Mouse (Mus musculus) cerebellum, adult 18-20 months (tissue): ENCODE results near the gene Tnfrsf19.

Source experiments
- DNase-seq, 2 experiments: peaks; one replicate each; pipeline ENCODE4 v3.0.0; 2021

Tnfrsf19 gene

GRCm38 (mm10) chr14:61019880-61020279 lies 26.4 kb downstream of the Tnfrsf19 start:
- no peak for DNase-seq

GRCm38 (mm10) chr14:61014544-61014943 lies 31.7 kb downstream of the Tnfrsf19 start:
- DNase-seq = no peak

- DNase-seq = peak; percentile 12 to 16
Measured at GRCm38 (mm10) chr14:61012397-61012931, 33.8 kb downstream of the Tnfrsf19 start.

- DNase-seq = no peak
Measured at GRCm38 (mm10) chr14:61011621-61012174, 34.6 kb downstream of the Tnfrsf19 start.

- DNase-seq = no peak
Measured at GRCm38 (mm10) chr14:61005127-61005837, 41.0 kb downstream of the Tnfrsf19 start.

- DNase-seq = no peak
Measured at GRCm38 (mm10) chr14:61003676-61004075, 42.6 kb downstream of the Tnfrsf19 start.

GRCm38 (mm10) chr14:61000072-61000471 lies 46.2 kb downstream of the Tnfrsf19 start:
- no peak for DNase-seq

- DNase-seq = no peak
Measured at GRCm38 (mm10) chr14:60996556-60996955, 49.7 kb downstream of the Tnfrsf19 start.

- DNase-seq = no peak
Measured at GRCm38 (mm10) chr14:60993506-60993905, 52.8 kb downstream of the Tnfrsf19 start.

- no peak for DNase-seq
Measured at GRCm38 (mm10) chr14:60993092-60993491, 53.2 kb downstream of the Tnfrsf19 start.

- DNase-seq = no peak
Measured at GRCm38 (mm10) chr14:60992144-60992543, 54.1 kb downstream of the Tnfrsf19 start.

GRCm38 (mm10) chr14:60988228-60988627 lies 58.1 kb downstream of the Tnfrsf19 start:
- DNase-seq = no peak

- DNase-seq = no peak
Measured at GRCm38 (mm10) chr14:60986926-60987325, 59.4 kb downstream of the Tnfrsf19 start.

- DNase-seq = no peak
Measured at GRCm38 (mm10) chr14:60985077-60985476, 61.2 kb downstream of the Tnfrsf19 start.

- no peak for DNase-seq
Measured at GRCm38 (mm10) chr14:60984266-60984665, 62.0 kb downstream of the Tnfrsf19 start.

GRCm38 (mm10) chr14:60982126-60982525 lies 64.2 kb downstream of the Tnfrsf19 start:
- no peak for DNase-seq

- DNase-seq = no peak
Measured at GRCm38 (mm10) chr14:60980244-60980887, 65.9 kb downstream of the Tnfrsf19 start.

- no peak for DNase-seq
Measured at GRCm38 (mm10) chr14:60978129-60978528, 68.2 kb downstream of the Tnfrsf19 start.

- no peak for DNase-seq
Measured at GRCm38 (mm10) chr14:60976231-60976630, 70.1 kb downstream of the Tnfrsf19 start.

GRCm38 (mm10) chr14:60975736-60976135 lies 70.6 kb downstream of the Tnfrsf19 start:
- DNase-seq = no peak

- DNase-seq = no peak
Measured at GRCm38 (mm10) chr14:60970961-60971360, 75.3 kb downstream of the Tnfrsf19 start.

GRCm38 (mm10) chr14:60966061-60966460 lies 80.2 kb downstream of the Tnfrsf19 start:
- no peak for DNase-seq

GRCm38 (mm10) chr14:60964016-60964810 lies 82.1 kb downstream of the Tnfrsf19 start:
- no peak for DNase-seq
